ENCODE assay signal across 8 mouse cellular contexts in the genomic region with DNA sequence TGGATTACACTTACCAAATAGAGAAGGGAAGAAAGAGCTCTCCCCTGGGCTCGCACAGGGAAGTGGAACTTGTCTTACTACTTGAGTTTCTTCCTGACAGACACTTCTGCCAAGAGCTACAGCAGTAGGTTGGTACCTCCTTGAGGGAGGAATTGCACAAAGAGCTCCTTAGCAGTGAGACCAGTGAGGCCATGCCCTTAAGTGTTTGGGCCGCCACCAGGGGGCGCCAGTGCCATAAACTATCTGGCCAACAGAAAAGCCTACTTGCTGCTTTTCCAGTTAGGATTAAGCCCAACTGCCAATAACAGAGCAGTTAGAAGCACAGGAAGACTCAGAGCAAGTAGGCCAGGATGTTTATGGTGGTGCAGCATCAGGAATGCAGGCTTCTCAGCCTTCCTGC. TPM values are rescaled to one million over a fixed set of nuclear protein-coding genes. Genes with fewer than 3 reads are reported as not detected.
DNase-seq lines count a peak whose midpoint lies in the region; ATAC-seq and TF ChIP-seq lines count a peak whose summit lies in the region.

No protein-coding gene starts in this region.

- peak; percentile 93 for TF ChIP-seq CTCF in hindbrain, postnatal 0 days (IDR thresholded peaks at IDR 0.05; ENCODE audit: low read depth)

- no peaks in the 10 kb centered on the region for H3K4me1 ChIP-seq in hindbrain, postnatal 0 days (ENCODE audit: insufficient read depth, low read length)

- no peak overlapping the region for H3K4me3 ChIP-seq in hindbrain, postnatal 0 days (ENCODE audit: low read length)

- ATAC-seq in hindbrain, postnatal 0 days = peak; percentile 86

- H3K36me3 ChIP-seq in hindbrain, postnatal 0 days (ENCODE audit: insufficient read depth, low read length) = peaks cover 34% of the 10 kb centered on the region

- peak; percentile 90 for DNase-seq in ZHBTc4 (ENCODE audit: low read depth, low spot score)
- DNase-seq in cerebellum, postnatal 14 days = peak; percentile 92 to 93
- peak; percentile 65 to 75 for DNase-seq in frontal cortex, postnatal 25 days (ENCODE audit: low spot score in 2 of 2)
- peak; percentile 92 for DNase-seq in hindbrain, postnatal 0 days (ENCODE audit: low spot score)
- DNase-seq in left cerebral cortex, adult 11 months (ENCODE audit: low spot score) = peak; percentile 61
- peak; percentile 88 to 89 for DNase-seq in lung, postnatal 4 days
- peak; percentile 60 to 69 for DNase-seq in right cerebral cortex, postnatal 36 days (ENCODE audit: low spot score in 2 of 2)
- DNase-seq in urinary bladder, postnatal 36 days (ENCODE audit: low spot score in 2 of 2) = peak; percentile 73 to 85

- no peak overlapping the region for H3K4me2 ChIP-seq in hindbrain, postnatal 0 days (ENCODE audit: low read depth, low read length)

- H3K9ac ChIP-seq in hindbrain, postnatal 0 days (replicated peaks; ENCODE audit: low read length) = no peak overlapping the region

- H3K9me3 ChIP-seq in hindbrain, postnatal 0 days (ENCODE audit: low read length) = no peaks in the 10 kb centered on the region

- no peaks in the 10 kb centered on the region for H3K27me3 ChIP-seq in hindbrain, postnatal 0 days (ENCODE audit: insufficient read depth, low read length)

- 18% methylated on average over 3 of the region's 3 CpGs for WGBS in hindbrain, postnatal 0 days

- no peak overlapping the region for H3K27ac ChIP-seq in hindbrain, postnatal 0 days

RNA-seq across cellular contexts. Expression of a gene that starts 31.4 kb away (rescaled TPM):
- 24.9 and 27.8 TPM in 2 replicates for total RNA-seq in hindbrain, postnatal 0 days (2014; rRNA removed)
- polyA plus RNA-seq in hindbrain, postnatal 0 days (2015; fragmentation: Nextera tagmentation; extraction: Ambion mirVana) = 21.0 and 23.4 TPM in 2 replicates

RNA-seq across cellular contexts. Expression of a gene that starts 50.4 kb away (rescaled TPM):
- 4.0 and 6.1 TPM in 2 replicates for total RNA-seq in hindbrain, postnatal 0 days (2014; rRNA removed)
- polyA plus RNA-seq in hindbrain, postnatal 0 days (2015; fragmentation: Nextera tagmentation; extraction: Ambion mirVana) = 3.4 and 4.0 TPM in 2 replicates

RNA-seq across cellular contexts. Expression of a gene that starts 57.5 kb away (rescaled TPM):
- total RNA-seq in hindbrain, postnatal 0 days (2014; rRNA removed) = 0.29 TPM in 1 of 2 replicates, not detected in the other
- polyA plus RNA-seq in hindbrain, postnatal 0 days (2015; fragmentation: Nextera tagmentation; extraction: Ambion mirVana) = not detected in 2 replicates
